Mouse (Mus musculus): ENCODE results near the gene Lrp5. TPM values are rescaled to one million over a fixed set of nuclear protein-coding genes. Genes with fewer than 3 reads are reported as not detected.

Lrp5 gene
- polyA plus RNA-seq, 1 experiment from 2014 or later: 3.6 TPM

DNA sequence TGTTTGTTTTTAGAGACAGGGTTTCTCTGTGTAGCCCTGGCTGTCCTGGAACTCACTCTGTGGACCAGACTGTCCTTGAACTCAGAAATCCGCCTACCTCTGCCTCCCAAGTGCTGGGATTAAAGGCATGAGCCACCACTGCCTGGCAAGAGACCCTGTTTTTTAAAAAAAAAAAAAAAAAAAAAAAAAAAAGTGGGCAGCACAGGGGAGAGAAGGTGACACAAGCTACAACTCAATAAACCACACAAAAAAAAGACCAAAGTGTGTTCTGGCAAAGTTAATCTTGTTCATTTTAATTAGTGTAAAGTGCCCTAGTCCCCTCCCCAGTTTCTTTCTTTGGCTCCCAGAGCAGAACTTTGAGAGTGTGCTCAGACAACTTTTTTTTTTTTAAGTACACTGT lies 137.1 kb downstream of the Lrp5 start:
- no peak overlapping the region for H3K4me3 ChIP-seq (ENCODE audit: low read depth, low read length)
- 84% methylated on average over 1 of the region's 1 CpGs for WGBS (ENCODE audit: insufficient replicate concordance)
- no peak overlapping the region for H3K27ac ChIP-seq (ENCODE audit: low read depth)

DNA sequence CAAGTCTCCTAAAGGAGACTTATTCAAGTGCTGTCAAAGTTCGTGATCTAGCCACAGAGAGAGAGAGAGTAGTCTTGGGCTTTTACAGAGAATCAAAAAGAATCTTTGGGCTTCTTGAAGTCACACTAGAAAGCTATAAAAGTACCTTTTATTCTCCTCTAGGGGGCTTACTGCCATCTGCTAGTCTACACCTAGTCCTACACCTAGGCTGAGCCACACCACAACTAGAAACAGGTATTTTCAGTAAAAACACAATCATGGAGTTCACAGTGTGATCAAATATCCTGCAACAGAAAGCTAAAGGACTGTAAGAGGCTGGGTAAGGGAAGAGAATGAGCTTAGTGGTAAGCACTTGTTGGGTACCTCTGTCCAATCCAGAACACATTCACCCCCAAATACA lies 138.1 kb downstream of the Lrp5 start:
- ATAC-seq: no peak
- Histone ChIP-seq H3K9me3 (ENCODE audit: low read length) (no peaks in the 10 kb centered on the region), H3K4me1 (ENCODE audit: insufficient read depth) (peaks cover 26% of the 10 kb centered on the region), H3K4me3 (ENCODE audit: low read depth, low read length) (no peak overlapping the region), H3K4me2 (ENCODE audit: low read depth, low read length) (no peak overlapping the region), H3K27ac (ENCODE audit: low read depth) (no peak overlapping the region), H3K36me3 (replicated peaks; ENCODE audit: insufficient read depth, low read length) (peaks cover 6% of the 10 kb centered on the region; the same call in 1 of the 2 replicates), H3K27me3 (ENCODE audit: insufficient read depth, low read length) (no peaks in the 10 kb centered on the region), H3K9ac (replicated peaks) (no peak overlapping the region)
- no peak for TF ChIP-seq EP300 (IDR thresholded peaks at IDR 0.05; ENCODE audit: low read depth)
- TF ChIP-seq CTCF (IDR thresholded peaks at IDR 0.05; ENCODE audit: low read depth): no peak
- WGBS (ENCODE audit: insufficient replicate concordance): 75% methylated on average over 1 of the region's 1 CpGs
- no peak for DNase-seq

More for the DNA sequence above, 137.1 kb downstream of the Lrp5 start:
- no peak overlapping the region for H3K4me2 ChIP-seq (ENCODE audit: low read depth, low read length)
- DNase-seq: no peak
- H3K27me3 ChIP-seq (ENCODE audit: insufficient read depth, low read length): no peaks in the 10 kb centered on the region
- TF ChIP-seq CTCF (IDR thresholded peaks at IDR 0.05; ENCODE audit: low read depth) (no peak), EP300 (IDR thresholded peaks at IDR 0.05; ENCODE audit: low read depth) (no peak)
- H3K9me3 ChIP-seq (ENCODE audit: low read length): no peaks in the 10 kb centered on the region
- H3K4me1 ChIP-seq (ENCODE audit: insufficient read depth): peaks cover 29% of the 10 kb centered on the region
- H3K36me3 ChIP-seq (replicated peaks; ENCODE audit: insufficient read depth, low read length): peaks cover 5% of the 10 kb centered on the region; the same call in 1 of the 2 replicates
- ATAC-seq: no peak
- H3K9ac ChIP-seq (replicated peaks): no peak overlapping the region

DNA sequence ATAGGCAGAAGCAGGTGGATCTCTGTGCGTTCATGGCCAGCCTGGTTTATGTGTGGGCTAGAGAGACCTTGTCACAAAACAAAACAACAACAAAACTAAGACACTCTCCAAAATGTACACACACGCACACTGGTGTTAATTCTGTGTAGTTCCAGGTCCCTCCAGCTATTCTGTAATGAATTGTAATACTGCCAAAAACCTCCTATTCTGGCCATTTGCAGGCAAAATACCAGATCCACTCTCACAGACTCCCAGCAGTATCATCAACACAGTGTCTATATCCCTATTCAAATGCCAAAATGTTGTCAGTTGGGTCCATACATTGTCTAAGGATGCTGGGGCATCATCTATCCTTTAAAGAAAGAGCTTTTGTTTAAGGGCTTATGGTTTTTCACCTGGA lies 141.4 kb downstream of the Lrp5 start:
- ATAC-seq: no peak

DNA sequence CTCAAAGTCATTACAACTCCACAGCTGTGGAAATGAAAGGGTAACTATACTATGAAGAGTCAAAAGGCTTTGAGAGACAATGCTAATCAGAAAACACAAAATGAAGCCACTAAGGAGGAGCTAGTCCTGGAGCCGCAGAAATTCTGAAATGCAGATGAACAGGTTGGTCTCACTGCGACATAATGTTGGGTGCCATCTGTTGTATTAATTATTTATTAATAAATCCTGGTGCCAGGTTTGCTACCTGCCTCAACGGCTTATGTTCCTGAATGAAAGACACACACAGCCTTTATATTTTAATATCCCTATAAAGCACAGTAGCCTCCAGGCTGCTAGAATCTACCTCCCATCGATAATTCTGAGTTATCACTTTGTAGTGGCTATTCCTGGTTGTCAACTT lies 143.8 kb downstream of the Lrp5 start:
- no peak for DNase-seq
- no peak overlapping the region for H3K4me2 ChIP-seq (ENCODE audit: low read depth, low read length)
- H3K36me3 ChIP-seq (replicated peaks; ENCODE audit: insufficient read depth, low read length): peaks cover 8% of the 10 kb centered on the region; the same call in 1 of the 2 replicates
- WGBS (ENCODE audit: insufficient replicate concordance): 97% methylated on average over 4 of the region's 4 CpGs
- ATAC-seq: no peak
- H3K9me3 ChIP-seq (ENCODE audit: low read length): no peaks in the 10 kb centered on the region
- H3K27me3 ChIP-seq (ENCODE audit: insufficient read depth, low read length): no peaks in the 10 kb centered on the region
- H3K9ac ChIP-seq (replicated peaks): no peak overlapping the region
- no peak overlapping the region for H3K27ac ChIP-seq (ENCODE audit: low read depth)
- H3K4me3 ChIP-seq (ENCODE audit: low read depth, low read length): no peak overlapping the region
- H3K4me1 ChIP-seq (ENCODE audit: insufficient read depth): peaks cover 19% of the 10 kb centered on the region
- TF ChIP-seq CTCF (IDR thresholded peaks at IDR 0.05; ENCODE audit: low read depth) (no peak), EP300 (IDR thresholded peaks at IDR 0.05; ENCODE audit: low read depth) (no peak)

More for the DNA sequence above, 141.4 kb downstream of the Lrp5 start:
- H3K36me3 ChIP-seq (replicated peaks; ENCODE audit: insufficient read depth, low read length): peaks cover 8% of the 10 kb centered on the region; the same call in 1 of the 2 replicates
- DNase-seq: no peak
- peaks cover 17% of the 10 kb centered on the region for H3K4me1 ChIP-seq (ENCODE audit: insufficient read depth)
- no peaks in the 10 kb centered on the region for H3K27me3 ChIP-seq (ENCODE audit: insufficient read depth, low read length)
- no peaks in the 10 kb centered on the region for H3K9me3 ChIP-seq (ENCODE audit: low read length)
- TF ChIP-seq CTCF (IDR thresholded peaks at IDR 0.05; ENCODE audit: low read depth): no peak
- TF ChIP-seq EP300 (IDR thresholded peaks at IDR 0.05; ENCODE audit: low read depth): no peak
- no peak overlapping the region for H3K9ac ChIP-seq (replicated peaks)
- WGBS (ENCODE audit: insufficient replicate concordance): 91% methylated on average over 2 of the region's 2 CpGs
- no peak overlapping the region for H3K27ac ChIP-seq (ENCODE audit: low read depth)
- H3K4me2 ChIP-seq (ENCODE audit: low read depth, low read length): no peak overlapping the region
- H3K4me3 ChIP-seq (ENCODE audit: low read depth, low read length): no peak overlapping the region

DNA sequence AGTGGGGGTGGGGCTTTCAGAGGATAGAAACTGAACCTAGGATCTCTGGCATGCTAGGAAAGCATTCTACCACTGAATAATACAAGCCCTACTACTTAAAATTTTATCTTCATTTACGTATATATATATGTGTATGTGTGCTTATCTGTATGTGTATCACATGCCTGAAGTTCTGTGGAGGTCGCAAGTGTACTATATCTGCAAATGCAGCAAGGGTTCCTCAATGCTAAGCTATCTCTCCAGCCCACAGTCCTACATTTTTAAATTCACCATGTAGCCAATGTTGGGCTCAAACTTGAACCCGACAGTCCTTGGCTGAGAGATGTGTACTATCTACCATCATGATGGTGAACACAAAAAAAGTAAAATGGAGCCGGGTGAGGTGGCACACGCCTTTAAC lies 145.4 kb downstream of the Lrp5 start:
- Histone ChIP-seq H3K4me3 (ENCODE audit: low read depth, low read length) (no peak overlapping the region), H3K9me3 (ENCODE audit: low read length) (no peaks in the 10 kb centered on the region), H3K4me1 (ENCODE audit: insufficient read depth) (peaks cover 20% of the 10 kb centered on the region), H3K9ac (replicated peaks) (no peak overlapping the region), H3K27me3 (ENCODE audit: insufficient read depth, low read length) (no peaks in the 10 kb centered on the region), H3K36me3 (replicated peaks; ENCODE audit: insufficient read depth, low read length) (0 out of 2 replicates have a peak, but pooled peaks cover 3% of the 10 kb centered on the region), H3K27ac (ENCODE audit: low read depth) (no peak overlapping the region), H3K4me2 (ENCODE audit: low read depth, low read length) (no peak overlapping the region)
- 70% methylated on average over 5 of the region's 5 CpGs for WGBS (ENCODE audit: insufficient replicate concordance)
- no peak for DNase-seq
- ATAC-seq: no peak
- TF ChIP-seq CTCF (IDR thresholded peaks at IDR 0.05; ENCODE audit: low read depth) (no peak), EP300 (IDR thresholded peaks at IDR 0.05; ENCODE audit: low read depth) (no peak)

DNA sequence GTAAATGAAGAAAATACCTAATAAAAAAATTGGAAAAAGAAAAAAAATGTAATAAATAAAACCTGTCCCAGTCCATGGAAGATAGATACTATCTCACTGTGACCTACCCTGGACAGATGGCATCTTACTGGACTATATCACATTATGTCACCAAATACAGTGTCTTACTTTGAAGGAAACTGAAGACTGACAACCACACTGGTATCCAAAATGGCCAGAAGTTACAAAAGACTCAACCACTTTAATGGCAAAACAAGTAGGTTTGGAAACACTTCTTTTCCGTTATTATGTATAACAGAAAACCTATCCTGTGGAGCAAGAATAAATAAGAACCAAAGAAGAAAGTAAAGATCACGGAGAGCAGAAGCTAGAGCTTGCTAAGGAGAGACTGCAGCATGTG lies 146.1 kb downstream of the Lrp5 start:
- no peak for ATAC-seq
- no peak overlapping the region for H3K9ac ChIP-seq (replicated peaks)
- TF ChIP-seq EP300 (IDR thresholded peaks at IDR 0.05; ENCODE audit: low read depth): no peak
- no peak for TF ChIP-seq CTCF (IDR thresholded peaks at IDR 0.05; ENCODE audit: low read depth)
- H3K4me1 ChIP-seq (ENCODE audit: insufficient read depth): peaks cover 13% of the 10 kb centered on the region
- H3K27me3 ChIP-seq (ENCODE audit: insufficient read depth, low read length): no peaks in the 10 kb centered on the region
- H3K27ac ChIP-seq (ENCODE audit: low read depth): no peak overlapping the region
- no peak overlapping the region for H3K4me3 ChIP-seq (ENCODE audit: low read depth, low read length)
- no peak overlapping the region for H3K4me2 ChIP-seq (ENCODE audit: low read depth, low read length)
- H3K36me3 ChIP-seq (replicated peaks; ENCODE audit: insufficient read depth, low read length): 0 out of 2 replicates have a peak, but pooled peaks cover 3% of the 10 kb centered on the region
- no peaks in the 10 kb centered on the region for H3K9me3 ChIP-seq (ENCODE audit: low read length)
- DNase-seq: no peak
- 75% methylated on average over 2 of the region's 2 CpGs for WGBS (ENCODE audit: insufficient replicate concordance)

DNA sequence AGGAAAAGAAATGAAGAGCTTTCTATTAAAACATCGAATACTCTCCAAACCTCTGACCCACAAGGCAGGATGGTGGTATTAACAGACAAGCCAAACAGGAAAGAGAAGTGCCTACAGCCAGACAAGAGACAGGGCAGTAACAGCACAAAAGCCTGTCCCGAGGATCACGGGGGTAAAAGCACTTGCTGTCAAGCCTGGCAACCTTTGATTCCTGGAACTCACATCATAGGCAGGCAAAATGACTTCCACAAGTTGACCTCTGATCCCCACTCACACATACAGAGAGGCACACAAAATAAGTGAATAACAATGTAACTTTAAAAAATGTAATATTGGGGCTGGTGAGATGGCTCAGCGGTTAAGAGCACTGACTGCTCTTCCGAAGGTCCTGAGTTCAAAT lies 146.9 kb downstream of the Lrp5 start:
- no peak for DNase-seq
- Histone ChIP-seq H3K27ac (ENCODE audit: low read depth) (no peak overlapping the region), H3K4me3 (ENCODE audit: low read depth, low read length) (no peak overlapping the region), H3K36me3 (replicated peaks; ENCODE audit: insufficient read depth, low read length) (0 out of 2 replicates have a peak, but pooled peaks cover 3% of the 10 kb centered on the region), H3K27me3 (ENCODE audit: insufficient read depth, low read length) (no peaks in the 10 kb centered on the region), H3K9me3 (ENCODE audit: low read length) (no peaks in the 10 kb centered on the region), H3K4me2 (ENCODE audit: low read depth, low read length) (no peak overlapping the region), H3K9ac (replicated peaks) (no peak overlapping the region), H3K4me1 (ENCODE audit: insufficient read depth) (peaks cover 8% of the 10 kb centered on the region)
- no peak for TF ChIP-seq CTCF (IDR thresholded peaks at IDR 0.05; ENCODE audit: low read depth)
- no peak for TF ChIP-seq EP300 (IDR thresholded peaks at IDR 0.05; ENCODE audit: low read depth)
- 54% methylated on average over 5 of the region's 5 CpGs for WGBS (ENCODE audit: insufficient replicate concordance)
- ATAC-seq: no peak
